Mouse (Mus musculus) hindbrain, embryonic 14.5 days (tissue): ENCODE measurements around the gene Fam174b. TPM values are rescaled to one million over a fixed set of nuclear protein-coding genes. Genes with fewer than 3 reads are reported as not detected.

Source experiments
- ATAC-seq: fragments of 200-750 bp; cut with Nextera tagmentation; 2 replicates; pipeline ENCODE4 v1.8.0; 2017; ENCODE audit warnings: moderate number of reproducible peaks, mild to moderate bottlenecking, moderate TSS enrichment, moderate library complexity; ENCODE audit not compliant: low FRiP score
- DNase-seq: peaks from one replicate; pipeline ENCODE4 v3.0.0-alpha.2; 2015; ENCODE audit warnings: low spot score
- H3K27ac ChIP-seq: fragments of 300-500 bp; sonication (generic); 2 replicates; pipeline ENCODE4 v1.5.1; 2014; ENCODE audit warnings: mild to moderate bottlenecking, moderate library complexity
- H3K27me3 ChIP-seq: fragments of 300-500 bp; sonication (generic); 2 replicates; pipeline ENCODE4 v1.6.1; 2014; ENCODE audit warnings: mild to moderate bottlenecking, low read length, mixed read lengths; ENCODE audit not compliant: control insufficient read depth, insufficient read depth
- H3K36me3 ChIP-seq: fragments of 300-500 bp; sonication (generic); replicated peaks from 2 replicates; pipeline ENCODE4 v1.6.1; 2014; ENCODE audit not compliant: control insufficient read depth, insufficient read depth
- H3K4me1 ChIP-seq: fragments of 300-500 bp; sonication (generic); replicated peaks from 2 replicates; pipeline ENCODE4 v1.6.1; 2014; ENCODE audit warnings: antibody characterized with exemption, low read length, mixed read lengths; ENCODE audit not compliant: control insufficient read depth, insufficient read depth
- H3K4me2 ChIP-seq: fragments of 300-500 bp; sonication (generic); replicated peaks from 2 replicates; pipeline ENCODE4 v1.6.1; 2014; ENCODE audit warnings: mild to moderate bottlenecking, moderate library complexity
- H3K4me3 ChIP-seq: fragments of 300-500 bp; sonication (generic); replicated peaks from 2 replicates; pipeline ENCODE4 v1.5.1; 2014; ENCODE audit warnings: mild to moderate bottlenecking, low read length
- H3K9ac ChIP-seq: fragments of 300-500 bp; sonication (generic); 2 replicates; pipeline ENCODE4 v1.6.1; 2014
- H3K9me3 ChIP-seq: fragments of 300-500 bp; sonication (generic); 2 replicates; pipeline ENCODE4 v1.6.1; 2016; ENCODE audit warnings: low read length; ENCODE audit not compliant: control insufficient read depth
- WGBS: fragments of 180-500 bp; shearing (Covaris S2); extraction: QIAGEN DNeasy Blood & Tissue Kit; methylation state at CpG from one replicate; pipeline ENCODE4 v1.1.7; 2014; 5-methylcytosine and 5-hydroxymethylcytosine counted together
- polyA plus RNA-seq: library from polyadenylated mRNA; unstranded; fragments of >200 nt; fragmentation: Nextera tagmentation; extraction: Ambion mirVana; gene quantifications from 2 replicates; pipeline ENCODE4 v1.2.1, GENCODE M21; 2014

Gene Fam174b
- polyA plus RNA-seq, 1 experiment from 2014 or later = 32.9 TPM

GRCm38 (mm10) chr7:73721764-73722163, 18.3 kb upstream of the Fam174b start:
- Histone ChIP-seq H3K4me3 (no peak overlapping the region), H3K4me1 (no peaks in the 10 kb centered on the region), H3K27ac (no peak overlapping the region), H3K9me3 (no peaks in the 10 kb centered on the region), H3K27me3 (no peaks in the 10 kb centered on the region), H3K36me3 (no peaks in the 10 kb centered on the region), H3K4me2 (no peak overlapping the region), H3K9ac (no peak overlapping the region)
- DNase-seq (no peak), ATAC-seq (no peak)
- WGBS = 83% methylated on average over 3 of the region's 3 CpGs

DNA sequence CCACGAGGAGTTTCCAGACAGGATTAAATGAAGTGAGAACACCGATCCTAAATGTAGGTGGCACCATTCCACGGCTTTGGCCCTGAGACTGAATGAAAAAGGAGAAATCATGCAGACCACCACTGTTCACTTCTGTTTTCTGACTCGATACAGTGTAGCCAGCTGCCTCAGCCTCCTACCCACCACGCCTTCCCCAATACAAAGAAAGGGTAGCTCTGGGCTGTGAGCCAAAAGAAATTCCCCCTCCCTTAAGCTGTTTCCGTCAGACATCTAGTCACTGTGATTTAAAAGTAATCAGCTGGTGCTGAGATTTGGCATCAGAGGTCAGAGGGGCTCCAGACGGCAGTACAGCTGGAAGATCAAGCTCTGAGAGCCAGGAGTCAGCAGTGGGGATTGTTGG, 10.2 kb upstream of the Fam174b start:
- H3K4me2 ChIP-seq = no peak overlapping the region
- peak; percentile 61 for DNase-seq
- H3K27me3 ChIP-seq = no peaks in the 10 kb centered on the region
- H3K4me1 ChIP-seq = no peaks in the 10 kb centered on the region
- WGBS = 43% methylated on average over 7 of the region's 7 CpGs
- H3K27ac ChIP-seq = 0 out of 2 replicates have a peak overlapping the region, but pooled peaks have one; percentile 35
- H3K9ac ChIP-seq = no peak overlapping the region
- no peak for ATAC-seq
- no peaks in the 10 kb centered on the region for H3K36me3 ChIP-seq
- H3K9me3 ChIP-seq = no peaks in the 10 kb centered on the region
- H3K4me3 ChIP-seq = no peak overlapping the region

DNA sequence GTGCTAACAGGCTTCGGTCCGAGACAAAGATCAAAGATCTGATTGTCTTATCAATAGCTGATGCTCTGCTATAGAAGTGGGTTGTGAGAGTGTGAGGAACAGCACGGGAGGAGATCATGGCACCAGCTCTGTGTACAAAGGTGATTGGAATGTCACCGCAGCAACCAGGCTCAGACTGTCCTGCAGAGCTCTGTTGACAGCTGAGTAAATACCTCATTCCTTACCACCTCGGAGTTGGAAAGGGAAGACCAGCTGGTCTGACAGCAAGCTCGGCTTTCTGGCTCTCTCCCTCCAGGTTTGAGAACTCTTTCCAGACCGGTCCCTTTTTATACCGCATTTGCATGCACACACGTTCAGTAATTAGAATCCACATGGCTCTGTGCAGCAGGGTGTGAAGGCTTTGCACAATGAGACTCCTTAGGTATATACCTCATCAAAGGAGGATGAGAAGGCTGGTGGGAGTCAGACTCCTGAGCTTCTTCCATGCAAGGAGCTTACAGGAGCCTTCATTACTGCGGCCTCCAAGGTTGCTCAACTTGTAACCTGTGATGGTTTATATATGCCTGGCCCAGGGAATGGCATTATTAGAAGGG, 9.6 kb upstream of the Fam174b start:
- Histone ChIP-seq H3K4me2 (no peak overlapping the region), H3K9me3 (no peaks in the 10 kb centered on the region), H3K27ac (0 out of 2 replicates have a peak overlapping the region, but pooled peaks have one; percentile 35), H3K36me3 (no peaks in the 10 kb centered on the region), H3K27me3 (no peaks in the 10 kb centered on the region), H3K9ac (no peak overlapping the region), H3K4me3 (no peak overlapping the region), H3K4me1 (no peaks in the 10 kb centered on the region)
- no peak for DNase-seq
- ATAC-seq = no peak
- WGBS = 65% methylated on average over 10 of the region's 10 CpGs

- DNase-seq (no peak), ATAC-seq (no peak)
- H3K27me3 ChIP-seq = no peaks in the 10 kb centered on the region
- H3K9me3 ChIP-seq = no peaks in the 10 kb centered on the region
- no peak overlapping the region for H3K4me3 ChIP-seq
- 65% methylated on average over 2 of the region's 2 CpGs for WGBS
- H3K36me3 ChIP-seq = no peaks in the 10 kb centered on the region
- H3K4me2 ChIP-seq = no peak overlapping the region
- H3K4me1 ChIP-seq = peaks cover 9% of the 10 kb centered on the region
- H3K27ac ChIP-seq = no peak overlapping the region
- H3K9ac ChIP-seq = no peak overlapping the region
Observed at GRCm38 (mm10) chr7:73736046-73736445, 4.1 kb upstream of the Fam174b start.

GRCm38 (mm10) chr7:73741392-73741791, 1.3 kb downstream of the Fam174b start:
- WGBS = 61% methylated on average over 5 of the region's 5 CpGs
- H3K9ac ChIP-seq = peak overlapping the region; percentile 78
- 0 out of 2 replicates have a peak overlapping the region, but pooled peaks have one; percentile 85 for H3K27ac ChIP-seq
- 0 out of 2 replicates have a peak, but pooled peaks cover 5% of the 10 kb centered on the region for H3K27me3 ChIP-seq
- ATAC-seq (no peak), DNase-seq (no peak)
- no peaks in the 10 kb centered on the region for H3K9me3 ChIP-seq
- H3K4me1 ChIP-seq = peaks cover 16% of the 10 kb centered on the region
- peak overlapping the region; percentile 65 for H3K4me3 ChIP-seq
- H3K4me2 ChIP-seq = peak overlapping the region; percentile 72
- no peaks in the 10 kb centered on the region for H3K36me3 ChIP-seq

GRCm38 (mm10) chr7:73741841-73742240, 1.7 kb downstream of the Fam174b start:
- H3K9me3 ChIP-seq = no peaks in the 10 kb centered on the region
- no peak overlapping the region for H3K9ac ChIP-seq
- DNase-seq = no peak
- H3K36me3 ChIP-seq = no peaks in the 10 kb centered on the region
- peaks cover 16% of the 10 kb centered on the region for H3K4me1 ChIP-seq
- no peak for ATAC-seq
- H3K27me3 ChIP-seq = 0 out of 2 replicates have a peak, but pooled peaks cover 5% of the 10 kb centered on the region
- 68% methylated on average over 6 of the region's 6 CpGs for WGBS
- H3K27ac ChIP-seq = no peak overlapping the region
- H3K4me3 ChIP-seq = peak overlapping the region; percentile 65; the same call in 1 of the 2 replicates
- peak overlapping the region; percentile 72 for H3K4me2 ChIP-seq

GRCm38 (mm10) chr7:73743144-73743543, 3.0 kb downstream of the Fam174b start:
- ATAC-seq (no peak), DNase-seq (no peak)
- Histone ChIP-seq H3K4me3 (no peak overlapping the region), H3K27ac (no peak overlapping the region), H3K9me3 (peaks cover 3% of the 10 kb centered on the region; the same call in 1 of the 2 replicates), H3K4me2 (no peak overlapping the region), H3K27me3 (0 out of 2 replicates have a peak, but pooled peaks cover 5% of the 10 kb centered on the region), H3K4me1 (peaks cover 16% of the 10 kb centered on the region), H3K9ac (no peak overlapping the region), H3K36me3 (no peaks in the 10 kb centered on the region)
- WGBS = 86% methylated on average over 8 of the region's 8 CpGs

DNA sequence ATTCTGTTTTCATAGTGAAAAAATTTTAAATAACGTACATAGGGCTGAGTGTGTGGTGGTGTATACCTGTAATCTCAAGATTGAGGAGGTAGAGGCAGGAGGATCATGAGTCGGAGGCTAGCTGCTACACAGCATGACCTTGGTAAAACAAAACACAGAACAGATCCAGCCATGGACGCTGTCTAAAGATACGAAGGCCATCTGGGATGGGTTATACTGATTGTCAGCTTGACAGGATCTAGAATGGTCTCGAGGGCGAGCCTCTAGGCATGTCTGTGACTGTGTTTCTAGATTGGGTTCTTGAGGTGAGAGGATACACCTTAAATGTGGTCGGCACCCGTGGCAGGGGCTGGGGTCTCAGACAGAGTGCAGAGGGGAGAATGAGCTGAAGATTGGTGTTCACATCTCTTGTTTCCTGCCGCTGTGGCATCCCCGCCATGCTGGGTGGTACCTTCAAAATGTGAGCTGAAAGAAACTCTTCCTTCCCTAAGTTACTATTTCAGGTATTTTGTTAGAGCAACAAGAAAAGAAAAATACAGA, 3.8 kb downstream of the Fam174b start:
- no peak overlapping the region for H3K4me3 ChIP-seq
- H3K27ac ChIP-seq = no peak overlapping the region
- peaks cover 7% of the 10 kb centered on the region; the same call in 1 of the 2 replicates for H3K9me3 ChIP-seq
- 0 out of 2 replicates have a peak, but pooled peaks cover 5% of the 10 kb centered on the region for H3K27me3 ChIP-seq
- H3K4me1 ChIP-seq = peaks cover 14% of the 10 kb centered on the region
- H3K9ac ChIP-seq = no peak overlapping the region
- ATAC-seq = no peak
- 84% methylated on average over 10 of the region's 10 CpGs for WGBS
- H3K4me2 ChIP-seq = no peak overlapping the region
- no peaks in the 10 kb centered on the region for H3K36me3 ChIP-seq
- no peak for DNase-seq

GRCm38 (mm10) chr7:73745903-73746302, 5.8 kb downstream of the Fam174b start:
- DNase-seq = no peak
- WGBS = 61% methylated on average over 5 of the region's 5 CpGs
- Histone ChIP-seq H3K36me3 (no peaks in the 10 kb centered on the region), H3K9ac (no peak overlapping the region), H3K4me3 (no peak overlapping the region), H3K4me2 (no peak overlapping the region), H3K4me1 (peaks cover 7% of the 10 kb centered on the region), H3K27me3 (0 out of 2 replicates have a peak, but pooled peaks cover 5% of the 10 kb centered on the region), H3K9me3 (peaks cover 7% of the 10 kb centered on the region; the same call in 1 of the 2 replicates), H3K27ac (no peak overlapping the region)
- ATAC-seq = no peak
